Mouse (Mus musculus) CD8-positive naive resting alpha-beta T cell, adult 2 months (primary cell): Measurements from ENCODE around the gene Zfp551.

Experiments used
- DNase-seq, 2 experiments: peaks; one replicate each; pipeline ENCODE4 v3.0.0; 2022; ENCODE audit warnings: low read depth in 2 of 2, low spot score in 2 of 2

The Zfp551 gene

GRCm38 (mm10) chr7:12422245-12422849, at the start of gene Zfp551:
Gene Zfp551, minus strand, starts transcription at chr7:12422751.
- DNase-seq = peak; percentile 3 to 10

- DNase-seq = no peak
Observed at GRCm38 (mm10) chr7:12422855-12423254, 304 bp upstream of the Zfp551 start.

- DNase-seq = no peak
Observed at GRCm38 (mm10) chr7:12421741-12422140, 810 bp downstream of the Zfp551 start.

- DNase-seq = no peak
Observed at GRCm38 (mm10) chr7:12369173-12369572, 53.4 kb downstream of the Zfp551 start, which contains the start of gene Vmn1r84. Gene Vmn1r84, minus strand, starts transcription at chr7:12369273.
